Mouse (Mus musculus) gastrocnemius, adult 2 months (tissue): ENCODE data around the gene Fam174a. TPM values are rescaled to one million over a fixed set of nuclear protein-coding genes. Genes with fewer than 3 reads are reported as not detected.

Source experiments
- DNase-seq: peaks from one replicate; pipeline ENCODE4 v3.0.0; 2022
- H3K27ac ChIP-seq: fragments of 200-600 bp; 2 replicates; pipeline ENCODE4 v1.8.1; 2022; ENCODE audit warnings: mild to moderate bottlenecking
- H3K4me3 ChIP-seq: fragments of 200-600 bp; 2 replicates; pipeline ENCODE4 v1.8.1; 2022; ENCODE audit warnings: mild to moderate bottlenecking, moderate library complexity
- CTCF ChIP-seq: fragments of 200-600 bp; IDR thresholded peaks from 2 replicates; pipeline ENCODE4 v1.8.1; 2022; ENCODE audit warnings: antibody characterized with exemption, mild to moderate bottlenecking, moderate library complexity
- intact Hi-C: fragments of 180-260 bp; cut with DNase I; formaldehyde crosslinking; loops from one replicate; pipeline ENCODE4 v1.15.1; 2025
- long read RNA-seq, 2 experiments: library from polyadenylated mRNA; stranded (forward); transcript quantifications; one replicate each; pipeline ENCODE4 v2.0.0; 2021
- total RNA-seq, 2 experiments: library from RNA; stranded (reverse); gene quantifications; 2 replicates each; pipeline ENCODE4 v1.2.3; 2021

Fam174a gene
- total RNA-seq, result 10 to 100 TPM; 32.8 to 37.8 TPM
- long read RNA-seq, experiment 1, transcript Fam174a-201 (3 exons, 2,112 nt), result major isoform, 78 of 81 reads
- long read RNA-seq, experiment 1, partial matches to known transcripts, result 2 of 81 reads
- long read RNA-seq, experiment 1, other reads (novel, unspliced or antisense), result 1 of 81 reads
- long read RNA-seq, experiment 2, transcript Fam174a-201 (3 exons, 2,112 nt), result major isoform, 97 of 99 reads
- long read RNA-seq, experiment 2, partial matches to known transcripts, result 1 of 99 reads
- long read RNA-seq, experiment 2, other reads (novel, unspliced or antisense), result 1 of 99 reads

GRCm38 (mm10) chr1:95313393-95314228, at the start of gene Fam174a:
TSS of gene Fam174a (plus strand) at chr1:95313623.
- H3K4me3 ChIP-seq, result peak within 1 kb of the TSS; percentile 76
- peak within 1 kb of the TSS; percentile 94 for H3K27ac ChIP-seq
- TF ChIP-seq CTCF, result peak; percentile 8; the same call in 1 of the 2 replicates
- DNase-seq, result peak; percentile 96
- intact Hi-C loops, result no loop called here

DNA sequence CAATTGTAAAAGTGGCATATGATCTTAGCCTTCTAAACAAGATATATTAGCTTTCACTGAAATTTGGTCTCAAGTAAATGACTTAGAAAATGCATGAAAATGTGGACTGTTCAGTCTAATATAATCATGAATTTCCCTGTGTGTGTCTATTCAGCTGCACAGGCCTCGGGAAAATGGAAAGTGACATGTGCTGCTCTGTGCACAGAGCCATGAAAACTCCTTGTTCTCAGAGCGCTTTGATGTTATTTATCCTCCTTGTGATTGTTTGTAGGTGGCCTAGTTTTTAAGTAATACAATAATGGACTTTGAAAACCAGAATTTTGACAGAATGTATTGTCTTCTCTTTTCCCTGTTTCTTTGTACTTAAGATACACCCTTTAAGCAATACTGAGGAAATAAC, 49.6 kb upstream of the Fam174a start:
- DNase-seq, result no peak
- Histone ChIP-seq H3K4me3 (no peak overlapping the region), H3K27ac (no peak overlapping the region)
- no peak for TF ChIP-seq CTCF
- intact Hi-C loops, result no loop called here

GRCm38 (mm10) chr1:95267950-95268724, 45.3 kb upstream of the Fam174a start:
- H3K27ac ChIP-seq, result no peak overlapping the region
- peak; percentile 15 for DNase-seq
- peak overlapping the region; percentile 57 for H3K4me3 ChIP-seq
- TF ChIP-seq CTCF, result no peak
- intact Hi-C loops, result loop anchor here (1.0 kb wide), 1 partner anchor 89 kb away; no protein-coding TSS in a partner anchor

DNA sequence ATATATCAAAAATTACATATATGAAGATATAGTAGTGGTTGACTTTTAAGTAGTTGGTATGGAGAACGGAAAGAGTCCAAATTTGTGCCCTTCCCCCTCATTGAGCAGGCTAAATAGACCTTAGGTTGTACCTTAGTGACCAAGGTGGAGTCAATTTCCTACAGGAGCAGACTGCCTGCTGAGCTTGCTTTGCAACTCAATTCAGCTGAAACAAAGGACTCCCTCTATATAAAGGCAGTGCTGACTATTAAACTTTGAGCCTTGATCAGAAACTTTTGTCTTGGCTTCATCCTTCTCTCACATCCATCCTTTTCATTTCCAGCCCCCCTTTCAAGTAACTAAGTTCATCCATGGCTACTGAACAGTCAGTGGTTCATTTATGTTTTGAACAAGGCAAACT, 40.1 kb upstream of the Fam174a start:
- Histone ChIP-seq H3K27ac (no peak overlapping the region), H3K4me3 (no peak overlapping the region)
- intact Hi-C loops, result no loop called here
- no peak for TF ChIP-seq CTCF
- DNase-seq, result no peak

DNA sequence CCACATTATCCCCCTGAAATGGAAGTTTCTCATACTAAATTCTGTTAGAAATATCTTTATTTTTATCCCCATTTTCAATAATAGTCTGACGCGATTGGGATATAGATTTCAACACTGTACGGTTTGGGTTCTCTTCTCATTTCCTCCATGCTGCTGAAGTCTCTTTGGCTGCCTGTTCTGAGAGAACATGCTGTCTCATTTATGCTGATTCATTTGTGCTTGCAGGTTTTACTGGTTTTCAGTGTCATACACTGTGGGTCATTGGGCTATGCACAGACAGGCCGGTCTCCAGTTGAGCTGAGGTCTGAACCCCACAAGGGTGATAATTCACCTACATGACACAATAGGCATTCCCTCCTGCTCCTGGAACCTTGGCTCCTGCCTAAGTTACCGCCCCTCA, 5.1 kb upstream of the Fam174a start:
- Histone ChIP-seq H3K27ac (no peak overlapping the region), H3K4me3 (no peak overlapping the region)
- TF ChIP-seq CTCF, result no peak
- no peak for DNase-seq
- intact Hi-C loops, result loop anchor here (10.0 kb wide), 1 partner anchor 116 kb away; no protein-coding TSS in a partner anchor

DNA sequence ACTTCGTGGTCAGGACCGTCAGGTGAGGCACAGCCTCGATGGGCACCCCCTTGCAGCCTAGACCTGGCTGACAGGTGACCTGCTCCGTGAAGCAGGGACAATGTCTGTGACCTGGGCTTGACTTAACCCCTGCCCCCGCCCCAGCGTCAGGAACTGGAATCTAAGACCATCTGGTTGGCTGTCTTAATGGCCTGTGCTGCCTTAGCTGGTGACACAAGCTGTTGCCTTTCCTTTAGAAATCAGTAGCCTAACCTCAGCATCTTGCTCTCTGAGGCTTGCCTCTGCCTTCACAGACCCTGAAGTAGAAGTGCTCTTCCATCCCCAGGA, 769 bp downstream of the Fam174a start:
- TF ChIP-seq CTCF, result no peak
- DNase-seq, result no peak
- intact Hi-C loops, result no loop called here
- peak overlapping the region; percentile 76 for H3K4me3 ChIP-seq
- H3K27ac ChIP-seq, result peak overlapping the region; percentile 94

GRCm38 (mm10) chr1:95315981-95316380, 2.6 kb downstream of the Fam174a start:
- no peak for DNase-seq
- no peak for TF ChIP-seq CTCF
- intact Hi-C loops, result no loop called here
- Histone ChIP-seq H3K27ac (peak overlapping the region; percentile 94), H3K4me3 (peak overlapping the region; percentile 1; the same call in 1 of the 2 replicates)

DNA sequence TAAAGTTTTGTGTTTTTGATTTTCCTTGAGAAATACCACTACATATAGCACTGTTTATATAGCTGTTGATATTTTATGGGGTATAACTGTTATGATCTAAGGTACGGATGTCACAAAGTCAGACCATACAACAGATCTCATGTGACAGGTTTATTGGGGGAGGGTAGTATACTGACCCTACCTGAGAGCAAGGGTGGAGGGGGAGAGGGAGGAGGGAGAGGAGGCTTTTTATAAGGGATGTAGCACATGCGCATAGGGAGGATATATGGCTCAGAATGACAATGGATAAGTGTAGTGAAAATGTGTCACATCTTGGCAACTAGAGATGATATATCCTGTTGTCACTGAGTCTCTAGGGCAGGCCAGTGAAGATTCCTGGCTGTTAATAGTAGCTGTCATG, 8.8 kb downstream of the Fam174a start:
- Histone ChIP-seq H3K4me3 (no peak overlapping the region), H3K27ac (no peak overlapping the region)
- no peak for TF ChIP-seq CTCF
- DNase-seq, result no peak
- intact Hi-C loops, result no loop called here

- TF ChIP-seq CTCF, result no peak
- no peak for DNase-seq
- intact Hi-C loops, result no loop called here
- Histone ChIP-seq H3K27ac (no peak overlapping the region), H3K4me3 (no peak overlapping the region)
These were observed 9.6 kb downstream of the Fam174a start for GRCm38 (mm10) chr1:95323004-95323403.

DNA sequence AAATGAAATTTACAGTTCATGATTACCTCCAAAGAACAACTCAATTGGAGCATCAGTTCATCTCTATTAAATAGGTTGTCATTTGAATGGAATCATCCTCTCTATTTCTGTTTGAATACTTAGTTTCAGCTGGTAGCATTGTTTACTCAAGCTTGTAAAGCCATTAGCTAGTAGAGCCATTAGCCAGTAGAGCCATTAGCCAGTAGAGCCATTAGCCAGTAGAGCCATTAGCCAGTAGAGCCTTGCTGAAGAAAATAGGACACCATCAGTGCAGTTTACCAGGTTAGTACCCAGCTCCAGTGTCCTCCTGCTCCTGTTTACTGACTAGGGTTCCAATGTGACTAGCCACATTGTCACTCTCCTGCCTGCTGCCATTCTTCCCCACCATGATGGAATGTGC, 13.4 kb downstream of the Fam174a start:
- intact Hi-C loops, result no loop called here
- no peak overlapping the region for H3K4me3 ChIP-seq
- TF ChIP-seq CTCF, result no peak
- DNase-seq, result no peak
- H3K27ac ChIP-seq, result no peak overlapping the region

GRCm38 (mm10) chr1:95339618-95340017, 26.2 kb downstream of the Fam174a start:
- peak; percentile 39 for DNase-seq
- no peak for TF ChIP-seq CTCF
- H3K27ac ChIP-seq, result peak overlapping the region; percentile 86
- intact Hi-C loops, result loop anchor here (2.0 kb wide), 1 partner anchor 19 kb away; no protein-coding TSS in a partner anchor
- no peak overlapping the region for H3K4me3 ChIP-seq

DNA sequence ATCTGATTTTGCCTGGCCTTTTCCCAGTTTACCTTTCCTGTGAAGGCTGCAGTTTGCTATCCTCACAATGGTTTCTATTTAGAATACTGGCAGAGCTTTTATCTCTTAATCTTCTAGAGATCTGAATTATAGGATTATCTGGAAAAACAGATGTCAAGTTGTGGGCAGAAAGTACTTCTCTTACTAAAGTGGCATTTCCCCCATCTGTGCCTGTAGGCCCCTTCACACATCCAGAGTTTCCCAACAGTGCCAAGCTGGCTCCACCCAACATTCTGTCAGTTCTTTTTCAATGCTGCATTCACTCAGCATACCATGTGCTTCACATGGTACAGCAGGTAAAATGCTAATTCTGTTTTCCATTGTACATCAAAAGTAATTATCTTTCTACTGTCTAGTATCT, 28.8 kb downstream of the Fam174a start:
- no peak for DNase-seq

More for the DNA sequence above, 28.8 kb downstream of the Fam174a start:
- intact Hi-C loops, result no loop called here
- no peak overlapping the region for H3K4me3 ChIP-seq
- no peak overlapping the region for H3K27ac ChIP-seq
- no peak for TF ChIP-seq CTCF
